Mouse (Mus musculus) embryonic facial prominence, embryonic 13.5 days (tissue): ENCODE results near the gene Adat2. TPM values are rescaled to one million over a fixed set of nuclear protein-coding genes. Genes with fewer than 3 reads are reported as not detected.

Experiments
- ATAC-seq: fragments of 200-750 bp; cut with Nextera tagmentation; 2 replicates; pipeline ENCODE4 v1.8.0; 2017; ENCODE audit warnings: low read depth; ENCODE audit not compliant: insufficient number of reproducible peaks, insufficient read depth, low FRiP score, low TSS enrichment
- H3K27ac ChIP-seq: fragments of 300-500 bp; sonication (generic); 2 replicates; pipeline ENCODE4 v1.5.1; 2015; ENCODE audit warnings: moderate library complexity, mild to moderate bottlenecking, inconsistent platforms
- H3K27me3 ChIP-seq: fragments of 300-500 bp; sonication (generic); 2 replicates; pipeline ENCODE4 v1.6.1; 2015; ENCODE audit warnings: mild to moderate bottlenecking, inconsistent platforms
- H3K36me3 ChIP-seq: fragments of 300-500 bp; sonication (generic); 2 replicates; pipeline ENCODE4 v1.6.1; 2015; ENCODE audit warnings: mild to moderate bottlenecking, inconsistent platforms
- H3K4me1 ChIP-seq: fragments of 300-500 bp; sonication (generic); 2 replicates; pipeline ENCODE4 v1.6.1; 2015; ENCODE audit warnings: inconsistent platforms
- H3K4me2 ChIP-seq: fragments of 300-500 bp; sonication (generic); 2 replicates; pipeline ENCODE4 v1.6.1; 2015; ENCODE audit warnings: moderate library complexity, mild to moderate bottlenecking, inconsistent platforms
- H3K4me3 ChIP-seq: fragments of 300-500 bp; sonication (generic); 2 replicates; pipeline ENCODE4 v1.5.1; 2015; ENCODE audit warnings: mild to moderate bottlenecking, inconsistent platforms
- H3K9ac ChIP-seq: fragments of 300-500 bp; sonication (generic); 2 replicates; pipeline ENCODE4 v1.6.1; 2015; ENCODE audit warnings: mild to moderate bottlenecking, inconsistent platforms
- H3K9me3 ChIP-seq: fragments of 300-500 bp; sonication (generic); 2 replicates; pipeline ENCODE4 v1.6.1; 2016; ENCODE audit warnings: inconsistent platforms
- WGBS: fragments of 180-500 bp; shearing (Covaris S2); methylation state at CpG from one replicate; pipeline ENCODE4 v1.1.7; 2015; ENCODE audit warnings: mixed read lengths; 5-methylcytosine and 5-hydroxymethylcytosine counted together
- polyA plus RNA-seq: library from polyadenylated mRNA; unstranded; fragments of >200 nt; fragmentation: Nextera tagmentation; extraction: Ambion mirVana; gene quantifications from 2 replicates; pipeline ENCODE4 v1.2.1, GENCODE M21; 2015

Adat2 gene
- polyA plus RNA-seq, 1 experiment from 2014 or later, result 4.8 TPM

- H3K4me2 ChIP-seq, result peak overlapping the region; percentile 56
These were observed 12.4 kb downstream of the Adat2 start for GRCm38 (mm10) chr10:13565080-13565448.

GRCm38 (mm10) chr10:13566393-13566792 is 13.7 kb downstream of the Adat2 start:
- no peak overlapping the region for H3K9ac ChIP-seq
- no peaks in the 10 kb centered on the region for H3K9me3 ChIP-seq
- no peak for ATAC-seq
- no peak overlapping the region for H3K27ac ChIP-seq
- peaks cover 30% of the 10 kb centered on the region for H3K27me3 ChIP-seq
- no peak overlapping the region for H3K4me2 ChIP-seq
- peaks cover 20% of the 10 kb centered on the region for H3K36me3 ChIP-seq
- peaks cover 15% of the 10 kb centered on the region for H3K4me1 ChIP-seq
- no peak overlapping the region for H3K4me3 ChIP-seq
- WGBS, result 49% methylated on average over 13 of the region's 13 CpGs

More at GRCm38 (mm10) chr10:13565080-13565448, 12.4 kb downstream of the Adat2 start:
- Histone ChIP-seq H3K27me3 (peaks cover 30% of the 10 kb centered on the region), H3K9me3 (no peaks in the 10 kb centered on the region), H3K27ac (no peak overlapping the region), H3K4me3 (peak overlapping the region; percentile 22; the same call in 1 of the 2 replicates), H3K36me3 (peaks cover 20% of the 10 kb centered on the region), H3K4me1 (peaks cover 10% of the 10 kb centered on the region), H3K9ac (no peak overlapping the region)
- 17% methylated on average over 8 of the region's 8 CpGs for WGBS
- no peak for ATAC-seq

GRCm38 (mm10) chr10:13569818-13570217 is 17.1 kb downstream of the Adat2 start:
- Histone ChIP-seq H3K4me1 (peaks cover 15% of the 10 kb centered on the region), H3K27me3 (peaks cover 26% of the 10 kb centered on the region), H3K4me3 (no peak overlapping the region), H3K9ac (no peak overlapping the region), H3K36me3 (no peaks in the 10 kb centered on the region), H3K27ac (no peak overlapping the region), H3K9me3 (no peaks in the 10 kb centered on the region), H3K4me2 (no peak overlapping the region)
- ATAC-seq, result no peak
- WGBS, result 33% methylated on average over 7 of the region's 7 CpGs

- H3K4me3 ChIP-seq, result no peak overlapping the region
- H3K9ac ChIP-seq, result no peak overlapping the region
- H3K27me3 ChIP-seq, result peaks cover 21% of the 10 kb centered on the region
- ATAC-seq, result no peak
- no peaks in the 10 kb centered on the region for H3K9me3 ChIP-seq
- no peaks in the 10 kb centered on the region for H3K36me3 ChIP-seq
- WGBS, result 71% methylated on average over 9 of the region's 9 CpGs
- peaks cover 15% of the 10 kb centered on the region for H3K4me1 ChIP-seq
- H3K4me2 ChIP-seq, result no peak overlapping the region
- H3K27ac ChIP-seq, result no peak overlapping the region
These were observed 18.2 kb downstream of the Adat2 start for GRCm38 (mm10) chr10:13570697-13571538.

GRCm38 (mm10) chr10:13572003-13572402 is 19.3 kb downstream of the Adat2 start:
- Histone ChIP-seq H3K4me2 (no peak overlapping the region), H3K4me3 (no peak overlapping the region), H3K36me3 (no peaks in the 10 kb centered on the region), H3K27ac (no peak overlapping the region), H3K9ac (no peak overlapping the region), H3K27me3 (peaks cover 14% of the 10 kb centered on the region), H3K4me1 (peaks cover 15% of the 10 kb centered on the region), H3K9me3 (no peaks in the 10 kb centered on the region)
- WGBS, result 64% methylated on average over 10 of the region's 10 CpGs
- no peak for ATAC-seq

GRCm38 (mm10) chr10:13572410-13572809 is 19.7 kb downstream of the Adat2 start:
- 80% methylated on average over 6 of the region's 6 CpGs for WGBS
- H3K4me1 ChIP-seq, result peaks cover 14% of the 10 kb centered on the region
- H3K9ac ChIP-seq, result no peak overlapping the region
- no peak overlapping the region for H3K27ac ChIP-seq
- no peak overlapping the region for H3K4me3 ChIP-seq
- H3K4me2 ChIP-seq, result no peak overlapping the region
- H3K27me3 ChIP-seq, result peaks cover 14% of the 10 kb centered on the region
- no peak for ATAC-seq
- no peaks in the 10 kb centered on the region for H3K9me3 ChIP-seq
- H3K36me3 ChIP-seq, result no peaks in the 10 kb centered on the region

- H3K4me2 ChIP-seq, result no peak overlapping the region
- H3K9me3 ChIP-seq, result no peaks in the 10 kb centered on the region
- no peak for ATAC-seq
- H3K36me3 ChIP-seq, result no peaks in the 10 kb centered on the region
- H3K4me3 ChIP-seq, result no peak overlapping the region
- no peaks in the 10 kb centered on the region for H3K4me1 ChIP-seq
- H3K27me3 ChIP-seq, result no peaks in the 10 kb centered on the region
- H3K9ac ChIP-seq, result no peak overlapping the region
- 74% methylated on average over 7 of the region's 7 CpGs for WGBS
- H3K27ac ChIP-seq, result no peak overlapping the region
These were observed 24.4 kb downstream of the Adat2 start for GRCm38 (mm10) chr10:13577123-13577522.

GRCm38 (mm10) chr10:13587914-13588313 is 35.2 kb downstream of the Adat2 start:
- Histone ChIP-seq H3K36me3 (no peaks in the 10 kb centered on the region), H3K27me3 (no peaks in the 10 kb centered on the region; the same call in 1 of the 2 replicates), H3K27ac (no peak overlapping the region), H3K4me1 (no peaks in the 10 kb centered on the region), H3K4me2 (no peak overlapping the region), H3K4me3 (no peak overlapping the region), H3K9me3 (no peaks in the 10 kb centered on the region), H3K9ac (no peak overlapping the region)
- 69% methylated on average over 2 of the region's 2 CpGs for WGBS
- no peak for ATAC-seq

GRCm38 (mm10) chr10:13592196-13592595 is 39.5 kb downstream of the Adat2 start:
- 95% methylated on average over 10 of the region's 10 CpGs for WGBS
- H3K4me1 ChIP-seq, result peaks cover 5% of the 10 kb centered on the region
- no peak for ATAC-seq

GRCm38 (mm10) chr10:13593529-13593928 is 40.8 kb downstream of the Adat2 start:
- Histone ChIP-seq H3K27ac (no peak overlapping the region), H3K9me3 (no peaks in the 10 kb centered on the region), H3K4me3 (no peak overlapping the region), H3K9ac (no peak overlapping the region), H3K27me3 (no peaks in the 10 kb centered on the region), H3K4me2 (no peak overlapping the region), H3K4me1 (peaks cover 5% of the 10 kb centered on the region), H3K36me3 (no peaks in the 10 kb centered on the region)
- no peak for ATAC-seq
- WGBS, result 81% methylated on average over 3 of the region's 3 CpGs

More at GRCm38 (mm10) chr10:13592196-13592595, 39.5 kb downstream of the Adat2 start:
- Histone ChIP-seq H3K9ac (no peak overlapping the region), H3K4me2 (no peak overlapping the region), H3K27me3 (no peaks in the 10 kb centered on the region), H3K36me3 (no peaks in the 10 kb centered on the region), H3K4me3 (no peak overlapping the region), H3K9me3 (no peaks in the 10 kb centered on the region), H3K27ac (no peak overlapping the region)

GRCm38 (mm10) chr10:13596073-13596472 is 43.4 kb downstream of the Adat2 start:
- H3K27me3 ChIP-seq, result no peaks in the 10 kb centered on the region
- H3K36me3 ChIP-seq, result no peaks in the 10 kb centered on the region
- ATAC-seq, result no peak
- no peak overlapping the region for H3K4me3 ChIP-seq
- H3K9ac ChIP-seq, result no peak overlapping the region
- H3K4me1 ChIP-seq, result peaks cover 5% of the 10 kb centered on the region
- no peak overlapping the region for H3K27ac ChIP-seq
- H3K9me3 ChIP-seq, result no peaks in the 10 kb centered on the region
- whole genome bisulfite sequencing, result 31% methylated on average over 3 of the region's 3 CpGs
- no peak overlapping the region for H3K4me2 ChIP-seq

GRCm38 (mm10) chr10:13596866-13597265 is 44.2 kb downstream of the Adat2 start:
- Histone ChIP-seq H3K9me3 (no peaks in the 10 kb centered on the region), H3K9ac (no peak overlapping the region), H3K27me3 (no peaks in the 10 kb centered on the region), H3K27ac (no peak overlapping the region), H3K4me1 (peaks cover 5% of the 10 kb centered on the region), H3K4me2 (no peak overlapping the region), H3K4me3 (no peak overlapping the region), H3K36me3 (no peaks in the 10 kb centered on the region)
- ATAC-seq, result no peak
- 76% methylated on average over 9 of the region's 9 CpGs for WGBS
